Mouse (Mus musculus): ENCODE data around the gene Tacr1. TPM values are rescaled to one million over a fixed set of nuclear protein-coding genes. Genes with fewer than 3 reads are reported as not detected.

The Tacr1 gene
- polyA plus RNA-seq, 1 experiment from 2014 or later, result 3.9 TPM

GRCm38 (mm10) chr6:82519626-82520025 is 117.5 kb downstream of the Tacr1 start:
- Histone ChIP-seq H3K9ac (ENCODE audit: low read depth, low read length) (no peak overlapping the region), H3K4me2 (ENCODE audit: low read length) (no peak overlapping the region), H3K36me3 (ENCODE audit: control insufficient read depth, insufficient read depth, low read length) (no peaks in the 10 kb centered on the region), H3K27me3 (replicated peaks; ENCODE audit: control insufficient read depth, insufficient read depth, low read length) (no peaks in the 10 kb centered on the region), H3K27ac (ENCODE audit: low read depth, low read length) (no peak overlapping the region), H3K4me1 (ENCODE audit: control insufficient read depth, insufficient read depth, low read depth, low read length) (no peaks in the 10 kb centered on the region), H3K4me3 (ENCODE audit: low read length) (no peak overlapping the region), H3K9me3 (ENCODE audit: control insufficient read depth, low read length) (no peaks in the 10 kb centered on the region)
- no peak for ATAC-seq
- WGBS, result 71% methylated on average over 3 of the region's 3 CpGs

GRCm38 (mm10) chr6:82522567-82522966 is 120.4 kb downstream of the Tacr1 start:
- Histone ChIP-seq H3K36me3 (ENCODE audit: control insufficient read depth, insufficient read depth, low read length) (no peaks in the 10 kb centered on the region), H3K9me3 (ENCODE audit: control insufficient read depth, low read length) (no peaks in the 10 kb centered on the region), H3K4me2 (ENCODE audit: low read length) (no peak overlapping the region), H3K4me1 (ENCODE audit: control insufficient read depth, insufficient read depth, low read depth, low read length) (no peaks in the 10 kb centered on the region), H3K27ac (ENCODE audit: low read depth, low read length) (no peak overlapping the region), H3K9ac (ENCODE audit: low read depth, low read length) (no peak overlapping the region), H3K4me3 (ENCODE audit: low read length) (no peak overlapping the region), H3K27me3 (replicated peaks; ENCODE audit: control insufficient read depth, insufficient read depth, low read length) (no peaks in the 10 kb centered on the region)
- 73% methylated on average over 5 of the region's 5 CpGs for WGBS
- peak; percentile 67; the same call in 1 of the 2 replicates for ATAC-seq

- 28% methylated on average over 3 of the region's 3 CpGs for WGBS
- H3K36me3 ChIP-seq (ENCODE audit: control insufficient read depth, insufficient read depth, low read length), result no peaks in the 10 kb centered on the region
- no peak for ATAC-seq
These were observed 123.2 kb downstream of the Tacr1 start for GRCm38 (mm10) chr6:82525107-82525867.

GRCm38 (mm10) chr6:82528631-82529030 is 126.5 kb downstream of the Tacr1 start:
- ATAC-seq, result no peak
- Histone ChIP-seq H3K27me3 (replicated peaks; ENCODE audit: control insufficient read depth, insufficient read depth, low read length) (no peaks in the 10 kb centered on the region), H3K36me3 (ENCODE audit: control insufficient read depth, insufficient read depth, low read length) (no peaks in the 10 kb centered on the region), H3K9me3 (ENCODE audit: control insufficient read depth, low read length) (no peaks in the 10 kb centered on the region), H3K4me3 (ENCODE audit: low read length) (no peak overlapping the region), H3K4me1 (ENCODE audit: control insufficient read depth, insufficient read depth, low read depth, low read length) (no peaks in the 10 kb centered on the region), H3K27ac (ENCODE audit: low read depth, low read length) (no peak overlapping the region), H3K4me2 (ENCODE audit: low read length) (no peak overlapping the region), H3K9ac (ENCODE audit: low read depth, low read length) (no peak overlapping the region)
- 64% methylated on average over 2 of the region's 2 CpGs for WGBS

More at GRCm38 (mm10) chr6:82525107-82525867, 123.2 kb downstream of the Tacr1 start:
- Histone ChIP-seq H3K4me2 (ENCODE audit: low read length) (no peak overlapping the region), H3K4me3 (ENCODE audit: low read length) (no peak overlapping the region), H3K9me3 (ENCODE audit: control insufficient read depth, low read length) (no peaks in the 10 kb centered on the region), H3K27ac (ENCODE audit: low read depth, low read length) (no peak overlapping the region), H3K9ac (ENCODE audit: low read depth, low read length) (no peak overlapping the region), H3K27me3 (replicated peaks; ENCODE audit: control insufficient read depth, insufficient read depth, low read length) (no peaks in the 10 kb centered on the region), H3K4me1 (ENCODE audit: control insufficient read depth, insufficient read depth, low read depth, low read length) (no peaks in the 10 kb centered on the region)

GRCm38 (mm10) chr6:82536641-82537040 is 134.5 kb downstream of the Tacr1 start:
- Histone ChIP-seq H3K36me3 (ENCODE audit: control insufficient read depth, insufficient read depth, low read length) (no peaks in the 10 kb centered on the region), H3K9me3 (ENCODE audit: control insufficient read depth, low read length) (no peaks in the 10 kb centered on the region), H3K4me1 (ENCODE audit: control insufficient read depth, insufficient read depth, low read depth, low read length) (no peaks in the 10 kb centered on the region), H3K9ac (ENCODE audit: low read depth, low read length) (no peak overlapping the region), H3K27me3 (replicated peaks; ENCODE audit: control insufficient read depth, insufficient read depth, low read length) (no peaks in the 10 kb centered on the region), H3K27ac (ENCODE audit: low read depth, low read length) (no peak overlapping the region), H3K4me3 (ENCODE audit: low read length) (no peak overlapping the region), H3K4me2 (ENCODE audit: low read length) (no peak overlapping the region)
- no peak for ATAC-seq
- 43% methylated on average over 8 of the region's 8 CpGs for WGBS

GRCm38 (mm10) chr6:82549270-82549669 is 147.1 kb downstream of the Tacr1 start:
- no peak for ATAC-seq

GRCm38 (mm10) chr6:82575445-82575844 is 173.3 kb downstream of the Tacr1 start:
- no peak for ATAC-seq
- no peak overlapping the region for H3K27ac ChIP-seq (ENCODE audit: low read depth, low read length)
- H3K4me3 ChIP-seq (ENCODE audit: low read length), result no peak overlapping the region
- no peak overlapping the region for H3K4me2 ChIP-seq (ENCODE audit: low read length)
- no peak overlapping the region for H3K9ac ChIP-seq (ENCODE audit: low read depth, low read length)
- no peaks in the 10 kb centered on the region for H3K9me3 ChIP-seq (ENCODE audit: control insufficient read depth, low read length)
- H3K27me3 ChIP-seq (replicated peaks; ENCODE audit: control insufficient read depth, insufficient read depth, low read length), result no peaks in the 10 kb centered on the region
- H3K4me1 ChIP-seq (ENCODE audit: control insufficient read depth, insufficient read depth, low read depth, low read length), result no peaks in the 10 kb centered on the region
- WGBS, result 88% methylated on average over 5 of the region's 5 CpGs
- H3K36me3 ChIP-seq (ENCODE audit: control insufficient read depth, insufficient read depth, low read length), result no peaks in the 10 kb centered on the region

More at GRCm38 (mm10) chr6:82549270-82549669, 147.1 kb downstream of the Tacr1 start:
- Histone ChIP-seq H3K4me1 (ENCODE audit: control insufficient read depth, insufficient read depth, low read depth, low read length) (no peaks in the 10 kb centered on the region), H3K36me3 (ENCODE audit: control insufficient read depth, insufficient read depth, low read length) (no peaks in the 10 kb centered on the region), H3K27me3 (replicated peaks; ENCODE audit: control insufficient read depth, insufficient read depth, low read length) (no peaks in the 10 kb centered on the region), H3K9me3 (ENCODE audit: control insufficient read depth, low read length) (peaks cover 2% of the 10 kb centered on the region; the same call in 1 of the 2 replicates), H3K4me3 (ENCODE audit: low read length) (no peak overlapping the region), H3K27ac (ENCODE audit: low read depth, low read length) (no peak overlapping the region), H3K4me2 (ENCODE audit: low read length) (no peak overlapping the region), H3K9ac (ENCODE audit: low read depth, low read length) (no peak overlapping the region)
- 68% methylated on average over 3 of the region's 3 CpGs for WGBS

GRCm38 (mm10) chr6:82585396-82585795 is 183.3 kb downstream of the Tacr1 start:
- Histone ChIP-seq H3K9me3 (ENCODE audit: control insufficient read depth, low read length) (no peaks in the 10 kb centered on the region), H3K4me2 (ENCODE audit: low read length) (no peak overlapping the region), H3K27me3 (replicated peaks; ENCODE audit: control insufficient read depth, insufficient read depth, low read length) (no peaks in the 10 kb centered on the region), H3K4me3 (ENCODE audit: low read length) (no peak overlapping the region), H3K36me3 (ENCODE audit: control insufficient read depth, insufficient read depth, low read length) (no peaks in the 10 kb centered on the region), H3K4me1 (ENCODE audit: control insufficient read depth, insufficient read depth, low read depth, low read length) (no peaks in the 10 kb centered on the region), H3K9ac (ENCODE audit: low read depth, low read length) (no peak overlapping the region), H3K27ac (ENCODE audit: low read depth, low read length) (no peak overlapping the region)
- 49% methylated on average over 5 of the region's 6 CpGs for WGBS
- ATAC-seq, result no peak

GRCm38 (mm10) chr6:82589387-82589786 is 187.3 kb downstream of the Tacr1 start:
- H3K27me3 ChIP-seq (replicated peaks; ENCODE audit: control insufficient read depth, insufficient read depth, low read length), result no peaks in the 10 kb centered on the region
- no peaks in the 10 kb centered on the region for H3K4me1 ChIP-seq (ENCODE audit: control insufficient read depth, insufficient read depth, low read depth, low read length)
- no peaks in the 10 kb centered on the region for H3K36me3 ChIP-seq (ENCODE audit: control insufficient read depth, insufficient read depth, low read length)
- no peak overlapping the region for H3K4me2 ChIP-seq (ENCODE audit: low read length)
- H3K27ac ChIP-seq (ENCODE audit: low read depth, low read length), result no peak overlapping the region
- ATAC-seq, result peak; percentile 65; the same call in 1 of the 2 replicates
- no peak overlapping the region for H3K9ac ChIP-seq (ENCODE audit: low read depth, low read length)
- no peak overlapping the region for H3K4me3 ChIP-seq (ENCODE audit: low read length)
- no peaks in the 10 kb centered on the region for H3K9me3 ChIP-seq (ENCODE audit: control insufficient read depth, low read length)
- 75% methylated on average over 7 of the region's 7 CpGs for WGBS

Data from hindbrain, embryonic 16.5 days (tissue).